Mouse (Mus musculus): ENCODE measurements around the gene Accsl. TPM values are rescaled to one million over a fixed set of nuclear protein-coding genes. Genes with fewer than 3 reads are reported as not detected.

The Accsl gene
- polyA plus RNA-seq, 1 experiment: 1.3 TPM

- no peaks in the 10 kb centered on the region for H3K9me3 ChIP-seq (replicated peaks; ENCODE audit: control insufficient read depth, insufficient read depth, low read length, poor library complexity, severe bottlenecking)
- H3K27ac ChIP-seq (ENCODE audit: insufficient read depth, low read length): no peak overlapping the region
- no peak overlapping the region for H3K9ac ChIP-seq (ENCODE audit: low read depth, poor library complexity, severe bottlenecking)
- peaks cover 2% of the 10 kb centered on the region for H3K4me1 ChIP-seq (ENCODE audit: control insufficient read depth, insufficient read depth, low read length)
- H3K36me3 ChIP-seq (ENCODE audit: control insufficient read depth, insufficient read depth, low read length, poor library complexity, severe bottlenecking): no peaks in the 10 kb centered on the region
- TF ChIP-seq EP300 (IDR thresholded peaks at IDR 0.05; ENCODE audit: insufficient read depth, low read depth, low read length): no peak
- no peak for TF ChIP-seq POLR2A (IDR thresholded peaks at IDR 0.05; ENCODE audit: insufficient read depth, low read length)
- TF ChIP-seq CTCF (IDR thresholded peaks at IDR 0.05; ENCODE audit: low read depth, low read length): no peak
- no peaks in the 10 kb centered on the region for H3K27me3 ChIP-seq (ENCODE audit: control insufficient read depth, insufficient read depth, low read length, poor library complexity, severe bottlenecking)
- no peak overlapping the region for H3K4me3 ChIP-seq (ENCODE audit: low read depth, low read length)
These were observed 34.5 kb upstream of the Accsl start for GRCm38 (mm10) chr2:93903415-93903814.

- H3K4me1 ChIP-seq (ENCODE audit: control insufficient read depth, insufficient read depth, low read length): peaks cover 2% of the 10 kb centered on the region
- no peaks in the 10 kb centered on the region for H3K36me3 ChIP-seq (ENCODE audit: control insufficient read depth, insufficient read depth, low read length, poor library complexity, severe bottlenecking)
- no peak overlapping the region for H3K9ac ChIP-seq (ENCODE audit: low read depth, poor library complexity, severe bottlenecking)
- no peaks in the 10 kb centered on the region for H3K27me3 ChIP-seq (ENCODE audit: control insufficient read depth, insufficient read depth, low read length, poor library complexity, severe bottlenecking)
- no peak overlapping the region for H3K4me3 ChIP-seq (ENCODE audit: low read depth, low read length)
- no peaks in the 10 kb centered on the region for H3K9me3 ChIP-seq (replicated peaks; ENCODE audit: control insufficient read depth, insufficient read depth, low read length, poor library complexity, severe bottlenecking)
- H3K27ac ChIP-seq (ENCODE audit: insufficient read depth, low read length): no peak overlapping the region
- TF ChIP-seq POLR2A (IDR thresholded peaks at IDR 0.05; ENCODE audit: insufficient read depth, low read length) (no peak), EP300 (IDR thresholded peaks at IDR 0.05; ENCODE audit: insufficient read depth, low read depth, low read length) (no peak), CTCF (IDR thresholded peaks at IDR 0.05; ENCODE audit: low read depth, low read length) (no peak)
These were observed 33.8 kb upstream of the Accsl start for GRCm38 (mm10) chr2:93902680-93903305.

- Histone ChIP-seq H3K4me1 (ENCODE audit: control insufficient read depth, insufficient read depth, low read length) (no peaks in the 10 kb centered on the region), H3K36me3 (ENCODE audit: control insufficient read depth, insufficient read depth, low read length, poor library complexity, severe bottlenecking) (no peaks in the 10 kb centered on the region), H3K27ac (ENCODE audit: insufficient read depth, low read length) (no peak overlapping the region), H3K4me3 (ENCODE audit: low read depth, low read length) (no peak overlapping the region), H3K9ac (ENCODE audit: low read depth, poor library complexity, severe bottlenecking) (no peak overlapping the region), H3K9me3 (replicated peaks; ENCODE audit: control insufficient read depth, insufficient read depth, low read length, poor library complexity, severe bottlenecking) (no peaks in the 10 kb centered on the region), H3K27me3 (ENCODE audit: control insufficient read depth, insufficient read depth, low read length, poor library complexity, severe bottlenecking) (no peaks in the 10 kb centered on the region)
- TF ChIP-seq CTCF (IDR thresholded peaks at IDR 0.05; ENCODE audit: low read depth, low read length) (no peak), EP300 (IDR thresholded peaks at IDR 0.05; ENCODE audit: insufficient read depth, low read depth, low read length) (no peak), POLR2A (IDR thresholded peaks at IDR 0.05; ENCODE audit: insufficient read depth, low read length) (no peak)
These were observed 30.7 kb upstream of the Accsl start for GRCm38 (mm10) chr2:93899397-93900380.

- Histone ChIP-seq H3K9me3 (replicated peaks; ENCODE audit: control insufficient read depth, insufficient read depth, low read length, poor library complexity, severe bottlenecking) (no peaks in the 10 kb centered on the region), H3K4me1 (ENCODE audit: control insufficient read depth, insufficient read depth, low read length) (peaks cover 2% of the 10 kb centered on the region), H3K27ac (ENCODE audit: insufficient read depth, low read length) (no peak overlapping the region), H3K27me3 (ENCODE audit: control insufficient read depth, insufficient read depth, low read length, poor library complexity, severe bottlenecking) (no peaks in the 10 kb centered on the region), H3K36me3 (ENCODE audit: control insufficient read depth, insufficient read depth, low read length, poor library complexity, severe bottlenecking) (no peaks in the 10 kb centered on the region), H3K4me3 (ENCODE audit: low read depth, low read length) (no peak overlapping the region), H3K9ac (ENCODE audit: low read depth, poor library complexity, severe bottlenecking) (no peak overlapping the region)
- TF ChIP-seq EP300 (IDR thresholded peaks at IDR 0.05; ENCODE audit: insufficient read depth, low read depth, low read length) (no peak), POLR2A (IDR thresholded peaks at IDR 0.05; ENCODE audit: insufficient read depth, low read length) (no peak), CTCF (IDR thresholded peaks at IDR 0.05; ENCODE audit: low read depth, low read length) (no peak)
These were observed 22.8 kb upstream of the Accsl start for GRCm38 (mm10) chr2:93891611-93892280.

GRCm38 (mm10) chr2:93890143-93890542 is 21.2 kb upstream of the Accsl start:
- TF ChIP-seq POLR2A (IDR thresholded peaks at IDR 0.05; ENCODE audit: insufficient read depth, low read length) (no peak), CTCF (IDR thresholded peaks at IDR 0.05; ENCODE audit: low read depth, low read length) (no peak), EP300 (IDR thresholded peaks at IDR 0.05; ENCODE audit: insufficient read depth, low read depth, low read length) (no peak)
- no peak overlapping the region for H3K4me3 ChIP-seq (ENCODE audit: low read depth, low read length)
- no peak overlapping the region for H3K27ac ChIP-seq (ENCODE audit: insufficient read depth, low read length)
- H3K27me3 ChIP-seq (ENCODE audit: control insufficient read depth, insufficient read depth, low read length, poor library complexity, severe bottlenecking): no peaks in the 10 kb centered on the region
- H3K9ac ChIP-seq (ENCODE audit: low read depth, poor library complexity, severe bottlenecking): no peak overlapping the region
- no peaks in the 10 kb centered on the region for H3K9me3 ChIP-seq (replicated peaks; ENCODE audit: control insufficient read depth, insufficient read depth, low read length, poor library complexity, severe bottlenecking)
- H3K36me3 ChIP-seq (ENCODE audit: control insufficient read depth, insufficient read depth, low read length, poor library complexity, severe bottlenecking): no peaks in the 10 kb centered on the region
- peaks cover 2% of the 10 kb centered on the region for H3K4me1 ChIP-seq (ENCODE audit: control insufficient read depth, insufficient read depth, low read length)

Data from ES-Bruce4 (cell line).